Mouse (Mus musculus): ENCODE measurements around the gene Slc25a19. TPM values are rescaled to one million over a fixed set of nuclear protein-coding genes. Genes with fewer than 3 reads are reported as not detected.

Slc25a19 gene
- 18.3 and 22.2 TPM in 2 replicates for polyA plus RNA-seq (2012; rRNA removed; ENCODE audit: low replicate concordance)

DNA sequence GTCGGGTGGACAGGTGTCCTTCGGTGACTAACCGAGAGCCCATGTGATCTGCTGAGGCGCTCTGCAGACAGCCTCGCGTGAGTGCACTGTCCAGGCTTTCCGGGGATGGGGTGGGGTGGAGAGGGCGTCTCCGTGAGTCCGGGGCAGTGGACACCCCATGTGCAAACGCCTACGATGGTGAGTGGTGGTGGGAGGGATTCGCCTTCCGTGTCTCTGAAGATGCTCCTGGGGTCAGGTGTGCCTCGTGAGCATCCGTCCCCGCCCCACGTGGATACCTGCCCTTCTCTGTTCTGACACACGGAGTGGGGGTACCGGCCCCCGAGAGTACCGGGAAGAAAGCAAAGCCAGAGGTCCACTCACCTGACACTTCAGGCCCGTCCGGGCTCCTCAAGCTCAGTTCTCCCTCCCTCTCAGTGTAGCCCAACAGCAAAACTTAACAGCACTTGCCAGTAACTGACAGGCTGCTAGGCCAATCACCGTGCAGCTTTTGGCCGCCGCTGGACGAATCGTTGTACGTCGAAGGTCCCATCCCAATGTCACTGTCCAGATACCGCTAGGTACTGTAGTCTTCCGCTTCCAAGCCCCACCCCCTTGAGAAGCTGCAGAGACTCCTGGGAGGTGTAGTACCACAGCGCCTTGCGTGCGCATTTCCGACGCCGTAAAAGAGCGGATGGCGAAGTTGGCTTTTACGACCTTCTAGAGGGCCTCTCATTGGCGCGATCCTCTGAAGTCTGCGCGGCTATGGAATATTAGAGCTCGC, at the start of gene Slc25a19:
TSS of gene Slc25a19 (minus strand) at position 591 of the 760 bp plus-strand sequence.

DNA sequence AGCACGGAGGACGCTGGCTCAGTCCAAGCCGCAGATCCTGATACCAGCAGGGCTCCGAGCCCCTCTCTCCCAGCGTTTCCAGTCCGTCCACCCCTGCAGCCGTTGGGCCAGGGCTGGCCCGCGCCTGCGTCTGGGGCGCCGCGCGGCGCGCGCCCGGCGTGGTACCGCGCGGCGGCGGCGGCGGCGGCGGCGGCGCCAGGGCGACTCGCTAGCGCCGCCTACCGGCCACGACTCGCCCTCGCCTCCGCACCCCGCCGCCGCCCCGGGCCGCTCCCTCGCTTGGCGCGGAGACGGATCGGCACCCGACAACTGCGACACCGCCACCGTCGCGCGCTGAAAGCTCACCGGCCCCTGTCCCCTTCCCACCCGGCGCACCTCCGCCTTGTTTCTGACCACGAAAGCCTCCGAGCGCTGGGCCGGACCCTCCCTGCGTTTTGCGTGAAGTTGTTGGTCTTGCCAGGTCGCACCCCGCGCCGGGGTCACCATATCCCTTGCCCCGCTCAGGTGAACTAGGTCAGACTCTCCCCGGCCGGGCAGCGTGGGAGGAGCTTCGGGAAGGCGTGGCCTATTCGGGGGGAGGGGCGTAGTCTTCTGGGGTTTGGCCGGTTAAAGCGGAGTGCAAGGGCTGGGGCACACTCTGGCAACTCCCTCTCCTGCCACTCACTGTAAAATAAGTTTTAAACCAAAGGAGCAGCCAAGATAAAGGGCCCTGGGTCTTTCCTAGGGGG, 15.5 kb downstream of the Slc25a19 start, which contains the start of gene Mif4gd:
TSS of gene Mif4gd (minus strand) at position 560 of the 728 bp plus-strand sequence.

DNA sequence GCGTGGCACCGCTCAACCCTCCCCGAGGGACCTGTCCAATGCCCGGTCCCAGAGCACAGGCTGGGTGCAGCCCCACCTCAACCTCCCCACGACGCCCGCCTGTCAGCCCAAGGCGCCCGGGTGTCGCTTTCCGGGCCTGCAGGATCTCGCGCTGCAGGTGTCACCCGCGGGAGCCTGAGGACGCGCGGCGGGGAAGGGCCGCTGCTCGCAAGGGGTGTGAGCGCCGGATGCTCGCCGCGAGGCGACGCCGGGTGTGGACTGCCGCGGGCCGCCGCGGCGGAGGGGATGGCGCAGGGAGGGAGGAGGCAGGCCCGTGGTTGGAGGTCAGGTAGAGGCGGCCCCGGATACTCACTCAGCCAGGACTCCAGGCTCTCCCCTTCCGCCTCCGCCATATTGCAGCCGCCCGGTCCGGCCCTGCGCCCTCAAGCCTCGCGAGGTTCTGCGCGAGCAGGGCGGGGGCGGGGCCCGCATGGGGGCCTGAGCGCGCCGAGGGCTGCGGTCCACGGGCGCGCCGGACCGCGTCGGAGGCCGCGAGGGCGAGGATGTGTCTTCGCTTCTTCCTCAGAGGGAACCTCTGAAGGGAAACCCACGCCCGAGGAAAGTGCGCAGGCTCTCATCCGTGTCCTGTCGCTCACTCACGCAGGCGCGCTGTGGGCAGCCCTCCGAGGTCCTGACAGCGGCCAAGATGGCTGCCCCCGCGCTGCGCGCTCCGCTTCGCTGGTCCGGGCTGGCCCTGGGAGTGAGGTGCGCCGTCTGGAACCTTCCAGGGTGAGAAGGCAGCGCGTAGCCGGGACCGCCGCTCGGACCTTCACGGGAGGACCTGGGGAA, 24.4 kb downstream of the Slc25a19 start, which contains the start of the genes Mrps7 and Gga3:
TSS of gene Mrps7 (plus strand) at position 450 of the 828 bp plus-strand sequence.
TSS of gene Gga3 (minus strand) at position 576 of the 828 bp plus-strand sequence.

Other genes with a start within 250 kb of the Slc25a19 start
- gene Cdr2l, start 246.4 kb downstream of the Slc25a19 start, polyA plus RNA-seq (2012; rRNA removed; ENCODE audit: low replicate concordance) = 3.3 and 4.8 TPM in 2 replicates
- 53.6 and 65.8 TPM in 2 replicates for gene Mrpl58, start 224.5 kb downstream of the Slc25a19 start, polyA plus RNA-seq (2012; rRNA removed; ENCODE audit: low replicate concordance)
- 23.6 and 30.4 TPM in 2 replicates for gene Atp5h, start 208.3 kb downstream of the Slc25a19 start, polyA plus RNA-seq (2012; rRNA removed; ENCODE audit: low replicate concordance)
- 16.2 and 31.2 TPM in 2 replicates for gene Kctd2, start 208.2 kb downstream of the Slc25a19 start, polyA plus RNA-seq (2012; rRNA removed; ENCODE audit: low replicate concordance)
- gene Trim80, start 187.8 kb downstream of the Slc25a19 start, polyA plus RNA-seq (2012; rRNA removed; ENCODE audit: low replicate concordance) = 9.0 and 13.0 TPM in 2 replicates
- gene Slc16a5, start 165.8 kb downstream of the Slc25a19 start, polyA plus RNA-seq (2012; rRNA removed; ENCODE audit: low replicate concordance) = 137 and 218 TPM in 2 replicates
- 17.0 and 21.2 TPM in 2 replicates for gene Armc7, start 152.6 kb downstream of the Slc25a19 start, polyA plus RNA-seq (2012; rRNA removed; ENCODE audit: low replicate concordance)
- 74.7 and 121 TPM in 2 replicates for gene Nt5c, start 136.4 kb downstream of the Slc25a19 start, polyA plus RNA-seq (2012; rRNA removed; ENCODE audit: low replicate concordance)
- 285 and 464 TPM in 2 replicates for gene Jpt1, start 113.9 kb downstream of the Slc25a19 start, polyA plus RNA-seq (2012; rRNA removed; ENCODE audit: low replicate concordance)
- gene Sumo2, start 92.0 kb downstream of the Slc25a19 start, polyA plus RNA-seq (2012; rRNA removed; ENCODE audit: low replicate concordance) = 4.9 and 7.1 TPM in 2 replicates
- 12.0 and 19.6 TPM in 2 replicates for gene Nup85, start 63.9 kb downstream of the Slc25a19 start, polyA plus RNA-seq (2012; rRNA removed; ENCODE audit: low replicate concordance)
- 11.1 and 12.3 TPM in 2 replicates for gene Mrps7, start 24.4 kb downstream of the Slc25a19 start, polyA plus RNA-seq (2012; rRNA removed; ENCODE audit: low replicate concordance)
- gene Gga3, start 24.2 kb downstream of the Slc25a19 start, polyA plus RNA-seq (2012; rRNA removed; ENCODE audit: low replicate concordance) = 15.5 and 28.9 TPM in 2 replicates
- 58.2 and 91.8 TPM in 2 replicates for gene Mif4gd, start 15.3 kb downstream of the Slc25a19 start, polyA plus RNA-seq (2012; rRNA removed; ENCODE audit: low replicate concordance)
- 25.3 and 37.6 TPM in 2 replicates for gene Grb2, start 80.3 kb upstream of the Slc25a19 start, polyA plus RNA-seq (2012; rRNA removed; ENCODE audit: low replicate concordance)
- 87.6 and 103 TPM in 2 replicates for gene Tmem94, start 137.1 kb upstream of the Slc25a19 start, polyA plus RNA-seq (2012; rRNA removed; ENCODE audit: low replicate concordance)
- 30.2 and 41.0 TPM in 2 replicates for gene Caskin2, start 185.3 kb upstream of the Slc25a19 start, polyA plus RNA-seq (2012; rRNA removed; ENCODE audit: low replicate concordance)
- 43.3 and 67.7 TPM in 2 replicates for gene Tsen54, start 186.4 kb upstream of the Slc25a19 start, polyA plus RNA-seq (2012; rRNA removed; ENCODE audit: low replicate concordance)
- gene Llgl2, start 195.8 kb upstream of the Slc25a19 start, polyA plus RNA-seq (2012; rRNA removed; ENCODE audit: low replicate concordance) = 207 and 252 TPM in 2 replicates
- 427 and 1,224 TPM in 2 replicates for gene Myo15b, start 230.1 kb upstream of the Slc25a19 start, polyA plus RNA-seq (2012; rRNA removed; ENCODE audit: low replicate concordance)